Mouse (Mus musculus): Measurements from ENCODE around the gene 3110040N11Rik. TPM values are rescaled to one million over a fixed set of nuclear protein-coding genes. Genes with fewer than 3 reads are reported as not detected.

3110040N11Rik gene
- polyA plus RNA-seq, 1 experiment, result 14.0 TPM

DNA sequence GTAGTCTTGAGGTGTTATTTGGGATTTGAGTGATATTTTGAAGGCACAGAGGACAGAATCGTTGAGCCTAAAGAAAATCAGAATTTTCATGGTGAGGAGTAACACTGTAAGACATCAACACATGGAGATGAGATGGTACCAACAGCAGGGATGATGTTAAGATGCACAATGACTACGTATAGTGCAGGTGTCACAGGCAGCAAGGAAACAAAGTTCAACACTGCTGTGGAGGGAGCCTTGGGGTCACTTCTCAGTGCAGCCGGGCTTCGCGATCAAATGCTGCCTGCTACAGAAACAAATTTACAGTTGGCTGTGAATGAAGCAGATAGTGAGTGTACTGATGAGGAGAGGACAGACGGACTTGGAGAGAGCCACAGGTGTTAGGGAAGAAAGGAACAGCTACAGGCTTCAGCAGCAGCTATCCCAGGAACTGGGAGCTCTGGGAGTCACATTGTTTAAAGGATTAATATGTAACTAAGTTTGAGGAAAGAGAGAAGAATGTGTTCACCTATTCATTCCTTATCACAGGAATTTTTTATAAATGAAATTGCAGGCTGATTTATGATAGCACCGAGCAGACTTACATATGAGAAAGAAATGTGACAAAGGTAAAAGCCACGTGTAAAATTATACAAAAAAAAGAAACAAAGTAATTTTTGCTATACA is 50.4 kb downstream of the 3110040N11Rik start:
- H3K4me3 ChIP-seq (ENCODE audit: extremely low read depth, insufficient read depth, insufficient read length), result no peak overlapping the region
- no peaks in the 10 kb centered on the region for H3K36me3 ChIP-seq (ENCODE audit: control insufficient read depth, insufficient read depth, low read length)
- TF ChIP-seq CTCF (IDR thresholded peaks at IDR 0.05; ENCODE audit: extremely low read depth, insufficient read depth, insufficient read length, insufficient replicate concordance) (no peak), POLR2A (IDR thresholded peaks at IDR 0.05; ENCODE audit: low read depth, low read length) (no peak)
- H3K4me1 ChIP-seq (ENCODE audit: control insufficient read depth, insufficient read depth, insufficient read length), result no peaks in the 10 kb centered on the region
- no peak overlapping the region for H3K27ac ChIP-seq (ENCODE audit: insufficient read depth, low read length)
- H3K27me3 ChIP-seq (ENCODE audit: control insufficient read depth, insufficient read depth, low read length), result no peaks in the 10 kb centered on the region
- WGBS, result 85% methylated on average over 8 of the region's 8 CpGs
- no peak for DNase-seq (ENCODE audit: low read depth in 1 of 2, low spot score in 2 of 2)

DNA sequence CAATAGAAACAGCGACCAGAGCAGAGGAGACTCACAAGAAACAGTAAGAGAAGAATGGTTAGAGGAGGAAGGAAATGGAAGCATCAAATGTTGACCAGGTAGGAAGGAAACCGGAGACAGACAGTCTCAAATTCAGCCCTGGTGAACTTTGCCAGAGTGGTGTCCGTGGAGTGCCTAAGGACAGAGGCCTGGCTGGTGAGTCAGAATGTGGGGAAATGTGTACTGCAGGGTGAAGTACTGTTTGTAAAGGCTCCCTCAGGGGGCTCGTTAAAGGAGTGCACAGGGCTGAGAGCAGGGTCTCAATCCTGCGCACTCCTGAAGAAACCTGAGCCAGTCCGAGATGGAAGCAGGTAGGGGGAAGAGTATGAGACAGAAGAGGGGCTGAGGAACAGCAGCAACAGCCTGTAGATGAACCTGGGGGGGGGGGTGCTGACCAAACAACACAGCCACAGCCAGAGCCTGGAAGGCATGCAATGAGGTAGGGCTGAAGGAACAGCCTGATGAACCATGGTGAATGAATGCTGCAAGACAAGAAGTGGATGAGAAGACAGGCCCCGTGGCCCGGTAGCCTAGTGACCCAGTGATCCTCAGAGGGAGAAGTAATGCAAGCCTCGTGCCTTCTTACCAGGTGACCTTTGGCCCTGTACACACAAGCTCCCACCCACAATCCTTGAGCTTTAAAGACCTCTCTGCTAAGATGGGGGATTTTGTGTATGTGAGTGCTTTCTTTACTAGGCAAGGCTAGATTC is 53.8 kb downstream of the 3110040N11Rik start:
- no peak overlapping the region for H3K4me3 ChIP-seq (ENCODE audit: extremely low read depth, insufficient read depth, insufficient read length)

DNA sequence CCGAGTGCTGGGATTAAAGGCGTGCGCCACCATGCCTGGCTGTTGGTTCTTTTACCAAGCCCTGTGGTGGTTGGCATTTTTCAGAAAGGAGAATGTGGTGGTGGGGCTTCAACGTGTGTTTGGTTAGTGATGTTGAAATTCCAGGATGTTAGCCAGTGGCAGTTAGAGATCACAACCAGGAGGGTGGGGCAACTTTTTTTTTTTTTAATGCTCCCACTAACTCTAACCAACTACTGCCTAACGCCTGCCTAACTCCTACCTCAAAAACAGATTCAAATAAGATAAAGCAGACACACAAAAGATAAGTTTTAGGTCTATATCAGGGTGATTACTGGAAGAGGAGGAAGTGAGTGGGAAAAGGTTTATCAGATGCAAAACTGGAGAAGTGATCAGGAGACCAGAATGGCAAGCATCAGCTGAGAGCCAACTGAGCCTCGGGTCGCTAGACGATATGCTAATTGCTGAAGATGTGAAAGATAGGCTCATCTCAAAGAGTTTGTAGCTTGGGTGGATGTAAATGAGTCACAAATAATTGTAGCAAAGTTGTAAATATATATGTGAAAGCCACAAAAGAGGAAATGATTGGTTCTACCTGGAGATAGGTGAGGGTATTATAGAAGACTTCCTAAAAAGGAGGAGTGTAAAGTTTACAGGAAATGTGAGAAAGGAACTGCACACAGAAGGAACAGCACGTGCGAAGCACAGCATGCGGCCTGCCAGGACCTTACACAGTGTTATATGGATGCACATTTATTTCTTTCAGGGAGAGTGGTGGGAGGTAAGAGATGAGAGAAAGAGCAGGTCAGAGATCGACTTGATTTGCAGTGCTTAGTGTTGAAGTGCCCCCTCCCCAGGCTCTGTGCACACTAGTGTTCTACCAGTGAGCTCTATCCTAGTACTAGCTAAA is 56.8 kb downstream of the 3110040N11Rik start:
- DNase-seq (ENCODE audit: low read depth in 1 of 2, low spot score in 2 of 2), result no peak
- no peaks in the 10 kb centered on the region for H3K27me3 ChIP-seq (ENCODE audit: control insufficient read depth, insufficient read depth, low read length)
- 73% methylated on average over 12 of the region's 12 CpGs for WGBS
- TF ChIP-seq CTCF (IDR thresholded peaks at IDR 0.05; ENCODE audit: extremely low read depth, insufficient read depth, insufficient read length, insufficient replicate concordance) (no peak), POLR2A (IDR thresholded peaks at IDR 0.05; ENCODE audit: low read depth, low read length) (no peak)
- no peak overlapping the region for H3K27ac ChIP-seq (ENCODE audit: insufficient read depth, low read length)
- no peaks in the 10 kb centered on the region for H3K4me1 ChIP-seq (ENCODE audit: control insufficient read depth, insufficient read depth, insufficient read length)
- no peaks in the 10 kb centered on the region for H3K36me3 ChIP-seq (ENCODE audit: control insufficient read depth, insufficient read depth, low read length)
- no peak overlapping the region for H3K4me3 ChIP-seq (ENCODE audit: extremely low read depth, insufficient read depth, insufficient read length)

More for the DNA sequence above, 53.8 kb downstream of the 3110040N11Rik start:
- Histone ChIP-seq H3K27ac (ENCODE audit: insufficient read depth, low read length) (no peak overlapping the region), H3K36me3 (ENCODE audit: control insufficient read depth, insufficient read depth, low read length) (no peaks in the 10 kb centered on the region), H3K4me1 (ENCODE audit: control insufficient read depth, insufficient read depth, insufficient read length) (no peaks in the 10 kb centered on the region), H3K27me3 (ENCODE audit: control insufficient read depth, insufficient read depth, low read length) (no peaks in the 10 kb centered on the region)
- DNase-seq (ENCODE audit: low read depth in 1 of 2, low spot score in 2 of 2), result no peak
- no peak for TF ChIP-seq POLR2A (IDR thresholded peaks at IDR 0.05; ENCODE audit: low read depth, low read length)
- no peak for TF ChIP-seq CTCF (IDR thresholded peaks at IDR 0.05; ENCODE audit: extremely low read depth, insufficient read depth, insufficient read length, insufficient replicate concordance)
- 74% methylated on average over 9 of the region's 9 CpGs for WGBS

Other genes starting within 250 kb of the 3110040N11Rik start
- 0.62 and 0.72 TPM in 2 replicates for gene Fsd2, start 222.5 kb downstream of the 3110040N11Rik start, polyA plus RNA-seq (2012; rRNA removed)
- 21.4 and 34.6 TPM in 2 replicates for gene Whamm, start 218.2 kb downstream of the 3110040N11Rik start, polyA plus RNA-seq (2012; rRNA removed)
- 0.95 and 1.4 TPM in 2 replicates for gene Homer2, start 82.0 kb downstream of the 3110040N11Rik start, polyA plus RNA-seq (2012; rRNA removed)
- 3.4 and 4.1 TPM in 2 replicates for gene Ramac, start 26.6 kb downstream of the 3110040N11Rik start, polyA plus RNA-seq (2012; rRNA removed)
- 12.4 and 18.7 TPM in 2 replicates for gene Btbd1, start 40.0 kb upstream of the 3110040N11Rik start, polyA plus RNA-seq (2012; rRNA removed)
- gene Gm10160, start 66.3 kb upstream of the 3110040N11Rik start, polyA plus RNA-seq (2012; rRNA removed), result not detected in 2 replicates
- 115 and 141 TPM in 2 replicates for gene Tm6sf1, start 69.5 kb upstream of the 3110040N11Rik start, polyA plus RNA-seq (2012; rRNA removed)
- 1.2 and 1.7 TPM in 2 replicates for gene Hdgfl3, start 145.0 kb upstream of the 3110040N11Rik start, polyA plus RNA-seq (2012; rRNA removed)
- gene Bnc1, start 202.8 kb upstream of the 3110040N11Rik start, polyA plus RNA-seq (2012; rRNA removed), result 0.07 and 0.18 TPM in 2 replicates